Mouse (Mus musculus): ENCODE measurements around the gene Morn5. TPM values are rescaled to one million over a fixed set of nuclear protein-coding genes. Genes with fewer than 3 reads are reported as not detected.

Morn5 gene
- polyA plus RNA-seq, 1 experiment from 2014 or later: 3.6 TPM

- WGBS: 67% methylated on average over 7 of the region's 7 CpGs
- Histone ChIP-seq H3K27ac (no peak overlapping the region), H3K4me2 (no peak overlapping the region)
These were observed 15.3 kb upstream of the Morn5 start for GRCm38 (mm10) chr2:36033966-36034365.

GRCm38 (mm10) chr2:36034898-36035297 is 14.4 kb upstream of the Morn5 start:
- H3K27me3 ChIP-seq: no peaks in the 10 kb centered on the region
- H3K4me1 ChIP-seq: peaks cover 13% of the 10 kb centered on the region; the same call in 1 of the 2 replicates
- no peak overlapping the region for H3K4me3 ChIP-seq
- 0 out of 2 replicates have a peak overlapping the region, but pooled peaks have one; percentile 45 for H3K27ac ChIP-seq
- no peaks in the 10 kb centered on the region for H3K9me3 ChIP-seq
- ATAC-seq (ENCODE audit: borderline replicate concordance, extremely low read depth, low FRiP score, low TSS enrichment): no peak
- no peak overlapping the region for H3K4me2 ChIP-seq
- H3K36me3 ChIP-seq: peaks cover 37% of the 10 kb centered on the region
- WGBS: 86% methylated on average over 7 of the region's 7 CpGs
- H3K9ac ChIP-seq: no peak overlapping the region

More at GRCm38 (mm10) chr2:36033966-36034365, 15.3 kb upstream of the Morn5 start:
- ATAC-seq (ENCODE audit: borderline replicate concordance, extremely low read depth, low FRiP score, low TSS enrichment): no peak
- Histone ChIP-seq H3K4me1 (peaks cover 13% of the 10 kb centered on the region; the same call in 1 of the 2 replicates), H3K9me3 (no peaks in the 10 kb centered on the region), H3K9ac (no peak overlapping the region), H3K36me3 (peaks cover 32% of the 10 kb centered on the region), H3K27me3 (no peaks in the 10 kb centered on the region), H3K4me3 (no peak overlapping the region)

- peak overlapping the region; percentile 45 for H3K27ac ChIP-seq
- H3K9me3 ChIP-seq: no peaks in the 10 kb centered on the region
- WGBS: 55% methylated on average over 11 of the region's 11 CpGs
- no peak overlapping the region for H3K4me2 ChIP-seq
- H3K27me3 ChIP-seq: no peaks in the 10 kb centered on the region
- H3K36me3 ChIP-seq: peaks cover 37% of the 10 kb centered on the region
- H3K9ac ChIP-seq: no peak overlapping the region
- no peak for ATAC-seq (ENCODE audit: borderline replicate concordance, extremely low read depth, low FRiP score, low TSS enrichment)
- H3K4me1 ChIP-seq: peaks cover 13% of the 10 kb centered on the region; the same call in 1 of the 2 replicates
- no peak overlapping the region for H3K4me3 ChIP-seq
These were observed 13.7 kb upstream of the Morn5 start for GRCm38 (mm10) chr2:36035413-36036081.

- ATAC-seq (ENCODE audit: borderline replicate concordance, extremely low read depth, low FRiP score, low TSS enrichment): no peak
- 76% methylated on average over 7 of the region's 7 CpGs for WGBS
- H3K27me3 ChIP-seq: no peaks in the 10 kb centered on the region
- no peak overlapping the region for H3K4me3 ChIP-seq
- no peak overlapping the region for H3K27ac ChIP-seq
- peaks cover 53% of the 10 kb centered on the region for H3K36me3 ChIP-seq
- H3K9me3 ChIP-seq: no peaks in the 10 kb centered on the region
- H3K4me1 ChIP-seq: peaks cover 11% of the 10 kb centered on the region
- H3K9ac ChIP-seq: no peak overlapping the region
- no peak overlapping the region for H3K4me2 ChIP-seq
These were observed 9.8 kb upstream of the Morn5 start for GRCm38 (mm10) chr2:36039297-36039985.

- H3K27ac ChIP-seq: no peak overlapping the region
- peaks cover 6% of the 10 kb centered on the region; the same call in 1 of the 2 replicates for H3K4me1 ChIP-seq
- no peak for ATAC-seq (ENCODE audit: borderline replicate concordance, extremely low read depth, low FRiP score, low TSS enrichment)
- no peak overlapping the region for H3K4me3 ChIP-seq
- H3K9me3 ChIP-seq: no peaks in the 10 kb centered on the region
- H3K36me3 ChIP-seq: peaks cover 50% of the 10 kb centered on the region
- H3K4me2 ChIP-seq: no peak overlapping the region
- 56% methylated on average over 1 of the region's 1 CpGs for WGBS
- no peak overlapping the region for H3K9ac ChIP-seq
- no peaks in the 10 kb centered on the region for H3K27me3 ChIP-seq
These were observed 8.4 kb upstream of the Morn5 start for GRCm38 (mm10) chr2:36040872-36041271.

GRCm38 (mm10) chr2:36048164-36048563 is 1.1 kb upstream of the Morn5 start:
- Histone ChIP-seq H3K36me3 (peaks cover 14% of the 10 kb centered on the region), H3K27ac (no peak overlapping the region), H3K4me1 (peaks cover 6% of the 10 kb centered on the region), H3K9ac (peak overlapping the region; percentile 83), H3K4me3 (peak overlapping the region; percentile 68), H3K9me3 (no peaks in the 10 kb centered on the region), H3K27me3 (no peaks in the 10 kb centered on the region), H3K4me2 (peak overlapping the region; percentile 58)
- WGBS: 54% methylated on average over 8 of the region's 8 CpGs
- ATAC-seq (ENCODE audit: borderline replicate concordance, extremely low read depth, low FRiP score, low TSS enrichment): no peak

GRCm38 (mm10) chr2:36049567-36049954 is 303 bp downstream of the Morn5 start:
- WGBS: 44% methylated on average over 10 of the region's 10 CpGs
- Histone ChIP-seq H3K36me3 (peaks cover 4% of the 10 kb centered on the region; the same call in 1 of the 2 replicates), H3K4me2 (peak overlapping the region; percentile 58), H3K27ac (no peak overlapping the region), H3K4me3 (peak overlapping the region; percentile 68), H3K9ac (no peak overlapping the region), H3K4me1 (peaks cover 6% of the 10 kb centered on the region), H3K27me3 (no peaks in the 10 kb centered on the region), H3K9me3 (no peaks in the 10 kb centered on the region)
- ATAC-seq (ENCODE audit: borderline replicate concordance, extremely low read depth, low FRiP score, low TSS enrichment): peak; percentile 13; the same call in 1 of the 2 replicates

GRCm38 (mm10) chr2:36053249-36053648 is 4.0 kb downstream of the Morn5 start:
- Histone ChIP-seq H3K27ac (no peak overlapping the region), H3K4me1 (peaks cover 3% of the 10 kb centered on the region), H3K36me3 (no peaks in the 10 kb centered on the region), H3K27me3 (no peaks in the 10 kb centered on the region), H3K9me3 (no peaks in the 10 kb centered on the region), H3K4me2 (no peak overlapping the region), H3K4me3 (no peak overlapping the region), H3K9ac (no peak overlapping the region)
- 33% methylated on average over 3 of the region's 3 CpGs for WGBS
- no peak for ATAC-seq (ENCODE audit: borderline replicate concordance, extremely low read depth, low FRiP score, low TSS enrichment)

GRCm38 (mm10) chr2:36056248-36056647 is 7.0 kb downstream of the Morn5 start:
- no peak overlapping the region for H3K27ac ChIP-seq
- 41% methylated on average over 3 of the region's 3 CpGs for WGBS
- H3K9me3 ChIP-seq: no peaks in the 10 kb centered on the region
- no peak overlapping the region for H3K9ac ChIP-seq
- no peak for ATAC-seq (ENCODE audit: borderline replicate concordance, extremely low read depth, low FRiP score, low TSS enrichment)
- no peaks in the 10 kb centered on the region for H3K27me3 ChIP-seq
- H3K36me3 ChIP-seq: no peaks in the 10 kb centered on the region
- no peak overlapping the region for H3K4me3 ChIP-seq
- H3K4me2 ChIP-seq: no peak overlapping the region
- no peaks in the 10 kb centered on the region for H3K4me1 ChIP-seq

GRCm38 (mm10) chr2:36061409-36061808 is 12.2 kb downstream of the Morn5 start:
- Histone ChIP-seq H3K27ac (no peak overlapping the region), H3K9me3 (no peaks in the 10 kb centered on the region), H3K36me3 (no peaks in the 10 kb centered on the region), H3K4me1 (no peaks in the 10 kb centered on the region), H3K4me3 (no peak overlapping the region), H3K9ac (no peak overlapping the region), H3K27me3 (no peaks in the 10 kb centered on the region), H3K4me2 (no peak overlapping the region)
- no peak for ATAC-seq (ENCODE audit: borderline replicate concordance, extremely low read depth, low FRiP score, low TSS enrichment)
- WGBS: 53% methylated on average over 5 of the region's 5 CpGs

- no peak for ATAC-seq (ENCODE audit: borderline replicate concordance, extremely low read depth, low FRiP score, low TSS enrichment)
- Histone ChIP-seq H3K9ac (no peak overlapping the region), H3K27ac (no peak overlapping the region), H3K36me3 (no peaks in the 10 kb centered on the region), H3K4me2 (no peak overlapping the region), H3K4me1 (no peaks in the 10 kb centered on the region), H3K4me3 (no peak overlapping the region), H3K27me3 (no peaks in the 10 kb centered on the region), H3K9me3 (no peaks in the 10 kb centered on the region)
- WGBS: 68% methylated on average over 9 of the region's 9 CpGs
These were observed 17.9 kb downstream of the Morn5 start for GRCm38 (mm10) chr2:36067132-36067531.

- no peaks in the 10 kb centered on the region for H3K9me3 ChIP-seq
- H3K4me1 ChIP-seq: no peaks in the 10 kb centered on the region
- no peak overlapping the region for H3K27ac ChIP-seq
- H3K9ac ChIP-seq: no peak overlapping the region
- no peak overlapping the region for H3K4me3 ChIP-seq
- 62% methylated on average over 8 of the region's 8 CpGs for WGBS
- H3K4me2 ChIP-seq: no peak overlapping the region
- no peak for ATAC-seq (ENCODE audit: borderline replicate concordance, extremely low read depth, low FRiP score, low TSS enrichment)
- H3K27me3 ChIP-seq: 0 out of 2 replicates have a peak, but pooled peaks cover 4% of the 10 kb centered on the region
- no peaks in the 10 kb centered on the region for H3K36me3 ChIP-seq
These were observed 22.5 kb downstream of the Morn5 start for GRCm38 (mm10) chr2:36071660-36072305.

Data from lung, embryonic 15.5 days (tissue).